ENCODE assay signal across 15 mouse cellular contexts in genomic region chr1:162015247-162015862, GRCm38 (mm10). TPM values are rescaled to one million over a fixed set of nuclear protein-coding genes. Genes with fewer than 3 reads are reported as not detected.
DNase-seq lines count a peak whose midpoint lies in the region; ATAC-seq and TF ChIP-seq lines count a peak whose summit lies in the region.
"Had no signal": no experiment of that assay in that cellular context is flagged by ENCODE, and none has a peak within 500 bp of the region (broad histone marks: within the 10 kb centered on the region; RNA-seq: fewer than 3 reads in every experiment).

No protein-coding gene starts in this region.

- H3K36me3 ChIP-seq in forebrain, embryonic 10.5 days (replicated peaks) = no peaks in the 10 kb centered on the region
- no peaks in the 10 kb centered on the region for H3K36me3 ChIP-seq in forebrain, postnatal 0 days (ENCODE audit: insufficient read depth)
- H3K36me3 ChIP-seq in kidney, embryonic 14.5 days (ENCODE audit: control insufficient read depth, insufficient read depth, low read length) = no peaks in the 10 kb centered on the region
- H3K36me3 ChIP-seq in limb, embryonic 10.5 days = 0 out of 2 replicates have a peak, but pooled peaks cover 7% of the 10 kb centered on the region
- peaks cover 7% of the 10 kb centered on the region for H3K36me3 ChIP-seq in midbrain, postnatal 0 days (ENCODE audit: insufficient read depth, low read length)
- H3K36me3 ChIP-seq: G1E had no signal

- H3K4me3 ChIP-seq in forebrain, embryonic 10.5 days = no peak overlapping the region
- H3K4me3 ChIP-seq in forebrain, postnatal 0 days (ENCODE audit: low read depth, low read length) = no peak overlapping the region
- H3K4me3 ChIP-seq in kidney, embryonic 14.5 days (ENCODE audit: low read length) = no peak overlapping the region
- H3K4me3 ChIP-seq in limb, embryonic 10.5 days = 0 out of 2 replicates have a peak overlapping the region, but pooled peaks have one; percentile 1
- H3K4me3 ChIP-seq in midbrain, postnatal 0 days (ENCODE audit: low read depth, low read length) = no peak overlapping the region
- H3K4me3 ChIP-seq: forebrain, embryonic 13.5 days had no signal

- H3K4me2 ChIP-seq in forebrain, postnatal 0 days (ENCODE audit: low read depth) = no peak overlapping the region
- H3K4me2 ChIP-seq in kidney, embryonic 14.5 days (replicated peaks; ENCODE audit: low read depth, low read length) = no peak overlapping the region
- no peak overlapping the region for H3K4me2 ChIP-seq in midbrain, postnatal 0 days (ENCODE audit: low read depth, low read length, poor library complexity, severe bottlenecking)
- H3K4me2 ChIP-seq: forebrain, embryonic 13.5 days had no signal

- H3K27me3 ChIP-seq in forebrain, embryonic 10.5 days (ENCODE audit: poor library complexity, severe bottlenecking) = no peaks in the 10 kb centered on the region
- H3K27me3 ChIP-seq in forebrain, postnatal 0 days (ENCODE audit: insufficient read depth, low read length) = no peaks in the 10 kb centered on the region
- no peaks in the 10 kb centered on the region for H3K27me3 ChIP-seq in kidney, embryonic 14.5 days (ENCODE audit: control insufficient read depth, insufficient read depth, low read length)
- H3K27me3 ChIP-seq in limb, embryonic 10.5 days (ENCODE audit: low read depth, poor library complexity, severe bottlenecking) = no peaks in the 10 kb centered on the region
- H3K27me3 ChIP-seq in midbrain, postnatal 0 days (ENCODE audit: insufficient read depth, low read length) = no peaks in the 10 kb centered on the region
- H3K27me3 ChIP-seq: forebrain, embryonic 13.5 days had no signal

- H3K4me1 ChIP-seq in forebrain, embryonic 10.5 days = peaks cover 48% of the 10 kb centered on the region
- H3K4me1 ChIP-seq in forebrain, postnatal 0 days (ENCODE audit: insufficient read depth) = no peaks in the 10 kb centered on the region
- H3K4me1 ChIP-seq in kidney, embryonic 14.5 days (ENCODE audit: control insufficient read depth, insufficient read depth, low read length) = peaks cover 44% of the 10 kb centered on the region
- H3K4me1 ChIP-seq in limb, embryonic 10.5 days = peaks cover 89% of the 10 kb centered on the region
- H3K4me1 ChIP-seq in midbrain, postnatal 0 days (ENCODE audit: insufficient read depth, low read length) = no peaks in the 10 kb centered on the region

- peak overlapping the region; percentile 80 for H3K27ac ChIP-seq in forebrain, embryonic 10.5 days
- no peak overlapping the region for H3K27ac ChIP-seq in forebrain, postnatal 0 days (ENCODE audit: low read depth, low read length)
- peak overlapping the region; percentile 79; the same call in 1 of the 2 replicates for H3K27ac ChIP-seq in kidney, embryonic 14.5 days (ENCODE audit: low read depth, low read length)
- H3K27ac ChIP-seq in limb, embryonic 10.5 days = peak overlapping the region; percentile 96
- no peak overlapping the region for H3K27ac ChIP-seq in midbrain, postnatal 0 days (ENCODE audit: low read depth, low read length)
- H3K27ac ChIP-seq: forebrain, embryonic 13.5 days had no signal

- no peak overlapping the region for H3K9ac ChIP-seq in forebrain, postnatal 0 days
- H3K9ac ChIP-seq in kidney, embryonic 14.5 days (ENCODE audit: low read depth, low read length) = no peak overlapping the region
- H3K9ac ChIP-seq in midbrain, postnatal 0 days (replicated peaks; ENCODE audit: low read length, poor library complexity, severe bottlenecking) = no peak overlapping the region
- H3K9ac ChIP-seq: forebrain, embryonic 13.5 days; liver, postnatal 0 days had no signal

- H3K9me3 ChIP-seq in forebrain, embryonic 10.5 days = no peaks in the 10 kb centered on the region
- H3K9me3 ChIP-seq in forebrain, postnatal 0 days (ENCODE audit: low read length) = no peaks in the 10 kb centered on the region
- no peaks in the 10 kb centered on the region for H3K9me3 ChIP-seq in kidney, embryonic 14.5 days (ENCODE audit: control insufficient read depth, low read length)
- no peaks in the 10 kb centered on the region for H3K9me3 ChIP-seq in limb, embryonic 10.5 days (replicated peaks)
- H3K9me3 ChIP-seq in midbrain, postnatal 0 days (ENCODE audit: low read length) = no peaks in the 10 kb centered on the region
- H3K9me3 ChIP-seq: forebrain, embryonic 13.5 days; G1E had no signal

- DNase-seq in forebrain, embryonic 10.5 days (ENCODE audit: extremely low spot score, low spot score) = no peak
- DNase-seq in forebrain, postnatal 0 days = no peak
- DNase-seq in kidney, adult 11 months = no peak
- peak; percentile 63 for DNase-seq in embryo, embryonic 10.5 days (ENCODE audit: low spot score)
- peak; percentile 46 for DNase-seq in limb, embryonic 10.5 days (ENCODE audit: low spot score)
- DNase-seq in adrenal gland, postnatal 25 days = no peak
- no peak for DNase-seq in midbrain, postnatal 0 days (ENCODE audit: low spot score)
- DNase-seq: cerebellum, postnatal 10 days; kidney, adult 9 months; liver, postnatal 0 days; right cerebral cortex, postnatal 4 days had no signal

- TF ChIP-seq CTCF in forebrain, postnatal 0 days (IDR thresholded peaks at IDR 0.05; ENCODE audit: low read depth) = no peak
- TF ChIP-seq CTCF in midbrain, postnatal 0 days (IDR thresholded peaks at IDR 0.05) = no peak

- WGBS in forebrain, embryonic 10.5 days = 75% methylated on average over 8 of the region's 8 CpGs
- 62% methylated on average over 8 of the region's 8 CpGs for WGBS in forebrain, postnatal 0 days
- WGBS in kidney, embryonic 14.5 days = 42% methylated on average over 8 of the region's 8 CpGs
- 37% methylated on average over 8 of the region's 8 CpGs for WGBS in limb, embryonic 10.5 days
- WGBS in midbrain, postnatal 0 days = 72% methylated on average over 8 of the region's 8 CpGs

- ATAC-seq in forebrain, postnatal 0 days = no peak
- ATAC-seq in kidney, embryonic 14.5 days (ENCODE audit: low FRiP score, low TSS enrichment) = 0 out of 2 replicates have a peak, but pooled peaks have one; percentile 56
- ATAC-seq in midbrain, postnatal 0 days (ENCODE audit: low FRiP score) = no peak
- ATAC-seq: forebrain, embryonic 13.5 days; liver, postnatal 0 days had no signal

RNA-seq across cellular contexts. Expression of gene 4930558K02Rik, which starts 35.9 kb away (rescaled TPM):
- polyA plus RNA-seq in forebrain, embryonic 10.5 days (2016; fragmentation: Nextera tagmentation; extraction: Ambion mirVana) = not detected in 2 replicates
- not detected in 2 replicates for total RNA-seq in forebrain, postnatal 0 days (2014; rRNA removed)
- 0.25 and 0.43 TPM in 2 replicates for polyA plus RNA-seq in forebrain, postnatal 0 days (2015; fragmentation: Nextera tagmentation; extraction: Ambion mirVana)
- not detected in 2 replicates for polyA plus RNA-seq in kidney, embryonic 14.5 days (2014; fragmentation: Nextera tagmentation; extraction: Ambion mirVana)
- not detected in 2 replicates for polyA plus RNA-seq in limb, embryonic 10.5 days (2016; fragmentation: Nextera tagmentation; extraction: Ambion mirVana)
- not detected in 2 replicates for total RNA-seq in adrenal gland, postnatal 25 days (2021)
- total RNA-seq in midbrain, postnatal 0 days (2014; rRNA removed) = not detected in 2 replicates
- 0.33 and 0.47 TPM in 2 replicates for polyA plus RNA-seq in midbrain, postnatal 0 days (2015; fragmentation: Nextera tagmentation; extraction: Ambion mirVana)
- total RNA-seq: G1E had no signal
- polyA plus RNA-seq: brain, embryonic 14.5 days; forebrain, embryonic 13.5 days; G1E; liver, postnatal 0 days had no signal

RNA-seq across cellular contexts. Expression of gene Pigc, which starts 46.4 kb away (rescaled TPM):
- polyA plus RNA-seq in forebrain, embryonic 10.5 days (2016; fragmentation: Nextera tagmentation; extraction: Ambion mirVana) = 21.0 and 25.0 TPM in 2 replicates
- 14.9 and 20.5 TPM in 2 replicates for total RNA-seq in forebrain, postnatal 0 days (2014; rRNA removed)
- 19.8 and 23.9 TPM in 2 replicates for polyA plus RNA-seq in forebrain, postnatal 0 days (2015; fragmentation: Nextera tagmentation; extraction: Ambion mirVana)
- 33.6 and 42.2 TPM in 2 replicates for polyA plus RNA-seq in kidney, embryonic 14.5 days (2014; fragmentation: Nextera tagmentation; extraction: Ambion mirVana)
- 31.4 and 39.9 TPM in 2 replicates for polyA plus RNA-seq in limb, embryonic 10.5 days (2016; fragmentation: Nextera tagmentation; extraction: Ambion mirVana)
- 16.9 and 22.0 TPM in 2 replicates for total RNA-seq in adrenal gland, postnatal 25 days (2021)
- total RNA-seq in midbrain, postnatal 0 days (2014; rRNA removed) = 12.1 and 14.5 TPM in 2 replicates
- 22.6 and 26.2 TPM in 2 replicates for polyA plus RNA-seq in midbrain, postnatal 0 days (2015; fragmentation: Nextera tagmentation; extraction: Ambion mirVana)

Comparison
In these comparisons a context has a peak if more than half of its experiments do, and no peak if none do; other contexts are left out.
1. H3K27ac ChIP-seq: peak in forebrain, embryonic 10.5 days (single experiment), kidney, embryonic 14.5 days (single experiment) and limb, embryonic 10.5 days (single experiment); none in forebrain, postnatal 0 days (single experiment) and midbrain, postnatal 0 days (single experiment).
2. DNase-seq: peak in embryo, embryonic 10.5 days (single experiment) and limb, embryonic 10.5 days (single experiment); none in forebrain, embryonic 10.5 days (single experiment), forebrain, postnatal 0 days (single experiment), kidney, adult 11 months (single experiment), adrenal gland, postnatal 25 days (single experiment) and midbrain, postnatal 0 days (single experiment).